Mouse (Mus musculus): Measurements from ENCODE around the gene Slc5a4b. TPM values are rescaled to one million over a fixed set of nuclear protein-coding genes. Genes with fewer than 3 reads are reported as not detected.

The Slc5a4b gene
- polyA plus RNA-seq, 1 experiment from 2014 or later, result not detected

- Histone ChIP-seq H3K36me3 (no peaks in the 10 kb centered on the region), H3K4me2 (no peak overlapping the region), H3K9me3 (no peaks in the 10 kb centered on the region), H3K27me3 (no peaks in the 10 kb centered on the region), H3K9ac (no peak overlapping the region), H3K27ac (no peak overlapping the region), H3K4me1 (no peaks in the 10 kb centered on the region), H3K4me3 (no peak overlapping the region)
- no peak for ATAC-seq (ENCODE audit: insufficient number of reproducible peaks, low FRiP score, low TSS enrichment, low read depth)
- WGBS, result 68% methylated on average over 3 of the region's 3 CpGs
These were observed 89.0 kb downstream of the Slc5a4b start for GRCm38 (mm10) chr10:76021728-76022127.

GRCm38 (mm10) chr10:76016886-76017285 lies 93.9 kb downstream of the Slc5a4b start:
- no peaks in the 10 kb centered on the region for H3K4me1 ChIP-seq
- H3K4me3 ChIP-seq, result no peak overlapping the region
- no peaks in the 10 kb centered on the region for H3K27me3 ChIP-seq
- no peak overlapping the region for H3K9ac ChIP-seq
- no peaks in the 10 kb centered on the region for H3K9me3 ChIP-seq
- no peaks in the 10 kb centered on the region for H3K36me3 ChIP-seq
- ATAC-seq (ENCODE audit: insufficient number of reproducible peaks, low FRiP score, low TSS enrichment, low read depth), result no peak
- no peak overlapping the region for H3K4me2 ChIP-seq
- WGBS, result 81% methylated on average over 3 of the region's 3 CpGs
- H3K27ac ChIP-seq, result no peak overlapping the region

- Histone ChIP-seq H3K4me1 (no peaks in the 10 kb centered on the region), H3K4me2 (no peak overlapping the region), H3K36me3 (no peaks in the 10 kb centered on the region), H3K27ac (no peak overlapping the region), H3K9me3 (no peaks in the 10 kb centered on the region), H3K4me3 (no peak overlapping the region), H3K27me3 (no peaks in the 10 kb centered on the region), H3K9ac (no peak overlapping the region)
- WGBS, result 69% methylated on average over 6 of the region's 6 CpGs
- no peak for ATAC-seq (ENCODE audit: insufficient number of reproducible peaks, low FRiP score, low TSS enrichment, low read depth)
These were observed 97.8 kb downstream of the Slc5a4b start for GRCm38 (mm10) chr10:76012922-76013321.

GRCm38 (mm10) chr10:76009812-76010211 lies 100.9 kb downstream of the Slc5a4b start:
- H3K4me2 ChIP-seq, result no peak overlapping the region
- H3K9ac ChIP-seq, result no peak overlapping the region
- H3K4me1 ChIP-seq, result no peaks in the 10 kb centered on the region
- no peaks in the 10 kb centered on the region for H3K36me3 ChIP-seq
- 66% methylated on average over 3 of the region's 3 CpGs for WGBS
- no peaks in the 10 kb centered on the region for H3K27me3 ChIP-seq
- H3K27ac ChIP-seq, result no peak overlapping the region
- no peak overlapping the region for H3K4me3 ChIP-seq
- no peak for ATAC-seq (ENCODE audit: insufficient number of reproducible peaks, low FRiP score, low TSS enrichment, low read depth)
- no peaks in the 10 kb centered on the region for H3K9me3 ChIP-seq

Small RNA genes within 50 kb of the gene (microRNA-seq; reads per million reads assigned to microRNA genes)
- gene Mir6409, result not detected

Other genes with a start within 250 kb of the Slc5a4b start
- 2.7 and 3.2 TPM in 2 replicates for gene Derl3, start 217.5 kb downstream of the Slc5a4b start, polyA plus RNA-seq (2015; fragmentation: Nextera tagmentation; extraction: Ambion mirVana)
- 185 and 188 TPM in 2 replicates for gene Smarcb1, start 189.3 kb downstream of the Slc5a4b start, polyA plus RNA-seq (2015; fragmentation: Nextera tagmentation; extraction: Ambion mirVana)
- gene Chchd10, start 177.8 kb downstream of the Slc5a4b start, polyA plus RNA-seq (2015; fragmentation: Nextera tagmentation; extraction: Ambion mirVana), result 17.5 and 31.0 TPM in 2 replicates
- gene Mmp11, start 174.5 kb downstream of the Slc5a4b start, polyA plus RNA-seq (2015; fragmentation: Nextera tagmentation; extraction: Ambion mirVana), result 205 and 245 TPM in 2 replicates
- 0.41 TPM in 1 of 2 replicates, not detected in the other for gene Gm867, start 170.3 kb downstream of the Slc5a4b start, polyA plus RNA-seq (2015; fragmentation: Nextera tagmentation; extraction: Ambion mirVana)
- 1.1 TPM in 2 replicates for gene Vpreb3, start 167.9 kb downstream of the Slc5a4b start, polyA plus RNA-seq (2015; fragmentation: Nextera tagmentation; extraction: Ambion mirVana)
- not detected in 2 replicates for gene Gm5134, start 156.4 kb downstream of the Slc5a4b start, polyA plus RNA-seq (2015; fragmentation: Nextera tagmentation; extraction: Ambion mirVana)
- 15.5 and 15.9 TPM in 2 replicates for gene Zfp280b, start 78.3 kb downstream of the Slc5a4b start, polyA plus RNA-seq (2015; fragmentation: Nextera tagmentation; extraction: Ambion mirVana)
- not detected in 2 replicates for gene Slc5a4a, start 36.5 kb upstream of the Slc5a4b start, polyA plus RNA-seq (2015; fragmentation: Nextera tagmentation; extraction: Ambion mirVana)
- 53.6 and 62.6 TPM in 2 replicates for gene Prmt2, start 126.9 kb upstream of the Slc5a4b start, polyA plus RNA-seq (2015; fragmentation: Nextera tagmentation; extraction: Ambion mirVana)
- gene S100b, start 142.9 kb upstream of the Slc5a4b start, polyA plus RNA-seq (2015; fragmentation: Nextera tagmentation; extraction: Ambion mirVana), result 9.5 and 11.7 TPM in 2 replicates
- 13.7 and 14.8 TPM in 2 replicates for gene Dip2a, start 234.3 kb upstream of the Slc5a4b start, polyA plus RNA-seq (2015; fragmentation: Nextera tagmentation; extraction: Ambion mirVana)